Mouse (Mus musculus) gastrocnemius, postnatal 25 days (tissue): ENCODE measurements at regions not wholly inside any gene's neighbourhood (a gene's known extent, or its start where the extent isn't known, plus 50 kb on each side); places are given as distances from the start of the nearest gene placed in this dataset.
A peak's percentile ranks its signal among the peaks of the same experiment; 100 is the strongest.
"Not testable (repeated sequence)": the region's sequence is repeated elsewhere in the genome, so short reads cannot be mapped to it uniquely, and the experiment has no call there.

Source experiments
- DNase-seq: peaks from one replicate; pipeline ENCODE4 v3.0.0; 2022

DNA sequence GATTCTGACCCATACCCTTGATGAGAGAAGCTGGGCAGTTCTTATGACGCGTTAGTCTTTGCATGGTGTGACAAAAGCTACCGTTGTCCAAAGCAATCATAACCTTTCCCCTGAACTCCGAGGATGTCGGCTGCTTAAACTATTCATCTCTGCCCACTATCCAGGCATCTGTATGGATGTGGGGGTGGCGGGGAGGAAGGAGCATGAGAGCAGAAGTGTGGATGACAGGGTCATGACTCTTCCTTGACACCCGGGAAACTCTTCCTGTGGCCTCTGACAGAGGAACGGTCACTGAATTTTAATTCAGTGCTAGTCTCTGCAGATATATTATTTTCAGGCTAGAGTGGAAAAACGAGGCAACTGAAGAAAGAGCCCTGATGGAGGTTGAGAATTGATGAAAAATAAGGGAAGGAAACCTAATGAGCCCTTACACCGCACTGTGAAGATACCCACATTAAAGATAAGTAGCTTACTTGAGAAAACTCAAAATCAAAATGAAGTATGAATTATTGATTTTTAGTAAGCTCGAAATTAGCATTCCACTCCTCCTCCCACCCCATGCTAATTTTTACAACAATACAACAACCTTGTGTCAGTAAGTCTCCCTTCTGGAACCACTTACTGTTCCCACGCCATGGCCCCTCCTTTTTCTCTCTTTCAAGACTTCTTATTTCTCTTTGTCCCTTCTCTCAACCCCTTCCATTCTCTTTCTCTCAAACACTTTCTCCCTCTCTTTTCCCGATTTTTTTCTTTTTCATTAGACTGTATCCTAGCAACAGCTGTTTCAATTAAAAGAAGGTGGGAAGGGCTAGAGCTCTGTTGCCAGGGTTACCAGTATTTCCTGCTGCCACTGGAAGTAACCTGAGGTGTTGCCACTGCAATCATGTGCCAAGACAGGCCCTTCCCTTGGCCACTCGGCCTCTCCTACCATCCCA is 206.0 kb upstream of the Gap43 start:
- no peak for DNase-seq

DNA sequence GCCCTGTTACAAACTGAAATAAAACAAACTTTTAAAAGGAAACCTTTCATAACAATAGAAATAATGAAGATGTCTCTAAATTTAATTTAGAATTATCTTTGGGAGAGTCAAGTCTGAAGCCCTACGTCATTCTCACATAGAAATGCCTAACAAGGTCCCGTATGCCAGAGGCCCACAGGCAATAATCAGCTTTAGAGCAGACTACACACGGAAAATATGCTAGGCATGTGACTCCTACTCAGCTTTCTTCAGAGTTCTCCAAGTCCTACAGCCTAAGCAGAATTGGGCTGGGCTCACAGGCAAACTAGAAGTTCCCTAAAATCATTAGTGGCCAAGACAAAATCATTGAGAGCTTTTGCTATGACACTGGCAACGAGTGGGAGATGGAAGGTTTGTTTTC is 176.9 kb upstream of the Gap43 start:
- peak; percentile 8 for DNase-seq

- no peak for DNase-seq
These were observed 175.5 kb upstream of the Gap43 start for GRCm38 (mm10) chr16:42515929-42516328.

GRCm38 (mm10) chr16:42505107-42505506 is 164.7 kb upstream of the Gap43 start:
- no peak for DNase-seq

DNA sequence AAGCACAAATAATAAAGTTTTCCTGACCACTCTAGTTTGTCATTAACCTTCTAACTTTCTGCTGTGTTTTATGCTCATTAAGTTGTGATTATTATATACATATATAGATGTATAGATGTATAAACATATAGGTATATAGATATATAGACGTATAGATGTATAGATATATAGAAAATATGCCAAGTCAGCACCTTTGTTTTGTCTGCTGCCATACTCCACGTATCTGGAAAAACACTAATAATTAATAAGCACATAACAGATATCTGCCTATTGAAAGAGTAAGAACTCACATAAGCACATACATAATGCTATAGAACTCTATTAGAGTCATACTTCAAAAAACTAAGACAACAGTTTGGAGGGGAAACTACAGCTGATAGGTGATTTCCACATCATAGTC is 161.3 kb upstream of the Gap43 start:
- no peak for DNase-seq

GRCm38 (mm10) chr16:42501109-42501508 is 160.7 kb upstream of the Gap43 start:
- not testable (repeated sequence) for DNase-seq

GRCm38 (mm10) chr16:42499514-42499913 is 159.1 kb upstream of the Gap43 start:
- DNase-seq, result no peak

- no peak for DNase-seq
These were observed 157.9 kb upstream of the Gap43 start for GRCm38 (mm10) chr16:42498368-42498767.

DNA sequence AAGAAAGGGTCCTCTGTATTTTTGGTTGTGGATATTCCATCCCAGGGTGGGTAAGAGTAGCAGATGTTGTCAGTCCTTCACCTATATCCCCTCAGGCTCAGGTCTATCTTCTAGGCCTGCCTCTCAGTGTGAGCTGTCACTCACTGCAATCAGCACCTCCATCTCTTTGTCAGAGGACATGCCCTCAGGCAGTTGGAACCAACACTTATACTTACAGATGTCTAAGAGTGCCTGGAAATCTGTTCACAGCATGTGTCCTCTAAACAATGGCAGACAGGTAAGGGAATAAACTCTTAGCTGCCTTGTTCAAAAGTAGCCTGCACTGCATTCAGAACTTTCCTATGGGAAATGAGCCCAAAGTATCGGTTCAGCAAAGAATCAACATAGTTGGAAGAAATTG is 153.1 kb upstream of the Gap43 start:
- no peak for DNase-seq

GRCm38 (mm10) chr16:42488745-42489144 is 148.3 kb upstream of the Gap43 start:
- no peak for DNase-seq

GRCm38 (mm10) chr16:42479978-42480377 is 139.5 kb upstream of the Gap43 start:
- no peak for DNase-seq

GRCm38 (mm10) chr16:42466976-42467375 is 126.5 kb upstream of the Gap43 start:
- no peak for DNase-seq

DNA sequence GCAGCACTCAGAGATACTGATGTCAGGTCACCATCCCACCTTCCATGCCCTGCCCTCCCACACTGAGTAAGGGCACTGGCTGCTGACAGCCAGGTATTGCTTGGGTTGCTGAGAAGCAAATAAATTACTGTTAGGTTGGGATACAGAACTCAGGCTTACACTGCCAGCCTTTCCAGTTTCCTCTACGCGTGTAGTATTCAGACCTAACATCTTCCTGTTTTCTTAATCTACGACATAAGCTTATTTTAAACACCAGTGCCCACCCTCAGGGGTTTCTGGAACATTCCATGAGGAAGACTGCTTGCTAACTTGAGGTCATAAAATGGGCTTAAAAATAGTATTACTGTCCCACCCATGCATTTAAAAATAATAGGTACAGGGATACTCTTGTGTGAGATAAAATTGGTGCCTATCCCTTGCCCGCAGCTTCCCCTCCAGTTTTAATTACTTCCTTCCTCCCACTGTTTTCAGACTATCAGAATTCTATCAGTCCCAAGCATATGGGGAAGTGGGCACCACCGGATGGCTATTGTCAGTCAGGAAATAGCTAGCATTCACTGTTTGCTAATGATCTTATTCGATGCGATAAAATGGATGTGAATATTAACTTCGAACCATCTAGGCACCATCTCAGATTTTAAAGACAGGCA is 116.0 kb upstream of the Gap43 start:
- DNase-seq, result no peak

- DNase-seq, result no peak
These were observed 112.9 kb upstream of the Gap43 start for GRCm38 (mm10) chr16:42453338-42453737.

DNA sequence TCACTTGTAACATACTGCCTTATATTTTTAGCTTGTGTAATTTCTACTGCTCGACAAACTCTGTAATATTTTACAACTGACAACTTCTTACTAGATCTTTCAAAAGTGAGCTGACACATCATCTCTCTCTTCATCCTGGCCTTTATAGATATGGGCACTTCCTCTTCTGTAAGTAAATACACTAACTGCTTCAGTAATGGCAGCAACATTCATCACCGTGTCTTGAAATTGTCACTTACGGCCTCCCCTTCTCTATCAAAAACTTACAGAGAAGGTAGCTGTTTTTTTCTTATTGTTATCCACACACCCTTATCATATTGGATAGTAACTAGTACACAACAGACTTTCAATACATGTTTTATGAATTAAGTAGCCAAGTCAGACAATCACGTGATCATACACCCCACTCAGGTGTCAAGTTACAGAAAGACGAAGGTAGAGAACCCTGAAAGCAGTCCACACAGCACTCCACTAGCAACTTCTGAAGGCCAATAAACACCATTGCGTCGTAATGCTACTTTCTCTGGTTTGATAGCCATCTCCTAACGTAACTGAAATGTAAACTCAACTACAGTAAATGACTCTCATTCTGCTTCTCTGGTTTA is 109.5 kb upstream of the Gap43 start:
- no peak for DNase-seq

- no peak for DNase-seq
These were observed 104.5 kb upstream of the Gap43 start for GRCm38 (mm10) chr16:42444863-42445423.

DNA sequence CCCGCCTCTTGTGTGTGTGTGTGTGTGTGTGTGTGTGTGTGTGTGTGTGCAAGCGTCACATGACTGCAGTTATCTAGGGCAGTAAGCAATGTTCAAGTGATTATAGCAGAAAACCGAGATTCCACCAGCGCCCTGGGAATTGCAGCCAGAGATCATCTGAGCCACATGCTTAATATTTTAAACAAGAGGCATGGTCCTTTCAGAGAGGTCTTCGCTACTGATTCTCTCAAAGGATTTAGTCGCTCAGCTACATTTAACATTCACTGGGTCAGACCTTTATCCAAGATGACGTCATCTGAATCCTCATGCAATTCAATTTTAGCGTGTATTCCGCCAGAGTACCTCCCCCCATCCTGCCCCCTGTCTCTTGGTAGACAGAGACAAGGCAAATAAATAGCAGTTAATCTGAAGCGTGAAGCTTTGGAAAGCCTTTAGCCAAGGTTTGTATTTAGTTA is 104.0 kb upstream of the Gap43 start:
- DNase-seq, result peak; percentile 12

DNA sequence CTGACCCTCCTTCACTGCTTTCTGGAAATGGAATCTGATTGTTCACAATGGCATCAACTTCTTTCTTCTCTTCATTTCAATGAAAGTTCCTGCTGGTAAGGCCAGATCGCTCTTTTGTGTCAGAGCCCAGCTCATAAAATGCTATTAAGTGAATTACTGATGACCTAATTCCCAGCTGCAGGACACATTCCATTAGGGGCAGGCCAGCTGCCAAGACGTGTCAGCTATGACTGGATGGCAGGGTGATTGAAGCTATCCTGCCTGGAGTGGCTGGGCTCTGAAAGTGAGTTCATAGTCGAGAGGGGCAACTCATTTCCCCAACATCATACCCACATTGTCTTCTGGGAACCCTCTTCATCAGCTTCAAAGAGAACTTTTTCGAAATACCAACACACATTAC is 100.4 kb upstream of the Gap43 start:
- peak; percentile 19 for DNase-seq

GRCm38 (mm10) chr16:42431529-42431928 is 91.1 kb upstream of the Gap43 start:
- no peak for DNase-seq

GRCm38 (mm10) chr16:42416673-42417072 is 76.2 kb upstream of the Gap43 start:
- DNase-seq, result no peak

DNA sequence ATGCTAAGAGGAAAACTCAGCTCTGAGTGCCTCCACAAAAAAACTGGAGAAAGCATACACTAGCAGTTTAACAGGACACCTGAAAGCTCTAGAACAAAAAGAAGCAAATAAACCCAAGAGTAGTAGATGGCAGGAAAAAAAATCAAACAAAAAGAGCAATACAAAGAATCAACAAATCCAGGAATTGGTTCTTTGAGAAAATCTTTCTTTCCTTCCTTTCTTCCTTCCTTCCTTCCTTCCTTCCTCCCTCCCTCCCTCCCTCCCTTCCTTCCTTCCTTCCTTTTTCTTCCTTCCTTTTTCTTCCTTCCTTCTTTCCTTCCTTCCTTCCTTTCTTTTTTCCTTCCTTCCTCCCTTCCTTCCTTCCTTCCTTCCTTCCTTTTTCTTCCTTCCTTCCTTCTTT is 71.6 kb upstream of the Gap43 start:
- DNase-seq, result not testable (repeated sequence)

GRCm38 (mm10) chr16:42396596-42396995 is 56.1 kb upstream of the Gap43 start:
- no peak for DNase-seq
